Mouse (Mus musculus) thymus, adult 2 months (tissue): ENCODE results near the gene Gkap1.

Experiments used
- CTCF ChIP-seq: fragments of 200-500 bp; IDR thresholded peaks from 2 replicates; pipeline ENCODE4 v1.5.1; 2012; ENCODE audit warnings: mild to moderate bottlenecking, control low read depth, low read length, moderate library complexity, borderline replicate concordance; ENCODE audit not compliant: control insufficient read depth, poor library complexity, insufficient read depth; ENCODE audit errors: extremely low read depth
- POLR2A ChIP-seq: fragments of 200-500 bp; IDR thresholded peaks from 2 replicates; pipeline ENCODE4 v1.6.1; 2012; ENCODE audit warnings: mild to moderate bottlenecking, low read length, control low read depth, moderate library complexity; ENCODE audit not compliant: control insufficient read depth, poor library complexity, insufficient read depth; ENCODE audit errors: extremely low read depth

GRCm38 (mm10) chr13:58309499-58309898 lies 34.0 kb upstream of the Gkap1 start:
- TF ChIP-seq POLR2A (no peak), CTCF (no peak)
